Mouse (Mus musculus): ENCODE results near the gene Epn1. TPM values are rescaled to one million over a fixed set of nuclear protein-coding genes. Genes with fewer than 3 reads are reported as not detected.

Epn1 gene
- polyA plus RNA-seq, 1 experiment: 135 TPM

DNA sequence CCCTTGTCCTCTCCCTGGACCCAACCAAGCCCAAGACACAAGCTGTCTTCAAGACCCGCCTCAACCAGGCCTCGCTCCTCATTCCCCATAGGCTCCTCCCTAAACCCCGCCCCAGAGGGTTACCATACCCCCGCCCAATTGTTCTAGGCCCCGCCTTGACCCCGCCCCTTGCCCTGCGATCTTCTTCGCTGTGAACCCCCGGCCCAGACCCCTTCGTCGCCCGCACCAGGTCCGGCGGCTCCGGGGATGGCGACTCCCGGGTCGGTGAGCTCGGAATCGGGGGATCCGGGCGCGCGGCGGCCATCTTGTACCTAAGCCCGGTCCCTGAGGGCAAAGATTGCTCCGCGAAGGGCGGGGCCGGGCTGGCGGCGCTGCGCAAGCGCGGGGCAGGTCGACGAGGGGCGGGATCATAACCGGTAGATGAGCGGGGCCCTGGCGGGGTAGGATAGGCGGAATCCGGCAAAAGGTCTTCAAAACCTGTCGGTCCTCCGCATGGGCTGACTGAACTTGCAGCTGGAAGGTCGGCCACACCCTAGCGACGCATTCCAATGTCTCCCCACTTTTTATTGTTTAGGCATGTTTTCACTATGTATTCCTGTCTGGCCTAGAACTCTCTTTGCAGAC lies 41.8 kb upstream of the Epn1 start, which contains the start of gene Zfp784:
Zfp784 (minus strand) TSS at position 338 of the 624 bp plus-strand sequence.
- peak within 1 kb of the TSS; percentile 92 for H3K27ac ChIP-seq (ENCODE audit: control insufficient read depth, insufficient read depth, low read depth, low read length, poor library complexity)
- under 1% methylated on average over 48 of the region's 48 CpGs for WGBS
- H3K4me1 ChIP-seq (ENCODE audit: control insufficient read depth, insufficient read depth, low read length): peaks cover 2% of the 10 kb centered on the region
- TF ChIP-seq CTCF (IDR thresholded peaks at IDR 0.05; ENCODE audit: control insufficient read depth, insufficient read depth, low read length): no peak
- TF ChIP-seq POLR2A (IDR thresholded peaks at IDR 0.05; ENCODE audit: borderline replicate concordance, control insufficient read depth, low read depth, low read length): peak; percentile 41; the same call in 1 of the 2 replicates
- H3K4me3 ChIP-seq (replicated peaks; ENCODE audit: control insufficient read depth, low read depth, low read length): peak within 1 kb of the TSS; percentile 91

GRCm38 (mm10) chr7:5038940-5039339 lies 41.1 kb upstream of the Epn1 start:
- Histone ChIP-seq H3K4me1 (ENCODE audit: control insufficient read depth, insufficient read depth, low read length) (peaks cover 2% of the 10 kb centered on the region), H3K4me3 (replicated peaks; ENCODE audit: control insufficient read depth, low read depth, low read length) (peak overlapping the region; percentile 91), H3K27ac (ENCODE audit: control insufficient read depth, insufficient read depth, low read depth, low read length, poor library complexity) (no peak overlapping the region)
- 23% methylated on average over 5 of the region's 5 CpGs for WGBS
- TF ChIP-seq POLR2A (IDR thresholded peaks at IDR 0.05; ENCODE audit: borderline replicate concordance, control insufficient read depth, low read depth, low read length): no peak

GRCm38 (mm10) chr7:5044981-5045380 lies 35.1 kb upstream of the Epn1 start:
- H3K4me1 ChIP-seq (ENCODE audit: control insufficient read depth, insufficient read depth, low read length): no peaks in the 10 kb centered on the region; the same call in 1 of the 2 replicates
- H3K4me3 ChIP-seq (replicated peaks; ENCODE audit: control insufficient read depth, low read depth, low read length): no peak overlapping the region
- 49% methylated on average over 2 of the region's 2 CpGs for WGBS
- no peak for TF ChIP-seq POLR2A (IDR thresholded peaks at IDR 0.05; ENCODE audit: borderline replicate concordance, control insufficient read depth, low read depth, low read length)
- no peak for TF ChIP-seq CTCF (IDR thresholded peaks at IDR 0.05; ENCODE audit: control insufficient read depth, insufficient read depth, low read length)
- H3K27ac ChIP-seq (ENCODE audit: control insufficient read depth, insufficient read depth, low read depth, low read length, poor library complexity): no peak overlapping the region

- no peak overlapping the region for H3K27ac ChIP-seq (ENCODE audit: control insufficient read depth, insufficient read depth, low read depth, low read length, poor library complexity)
- WGBS: 64% methylated on average over 2 of the region's 2 CpGs
- H3K4me3 ChIP-seq (replicated peaks; ENCODE audit: control insufficient read depth, low read depth, low read length): no peak overlapping the region
- H3K4me1 ChIP-seq (ENCODE audit: control insufficient read depth, insufficient read depth, low read length): no peaks in the 10 kb centered on the region
- no peak for TF ChIP-seq CTCF (IDR thresholded peaks at IDR 0.05; ENCODE audit: control insufficient read depth, insufficient read depth, low read length)
- TF ChIP-seq POLR2A (IDR thresholded peaks at IDR 0.05; ENCODE audit: borderline replicate concordance, control insufficient read depth, low read depth, low read length): no peak
These were observed 33.9 kb upstream of the Epn1 start for GRCm38 (mm10) chr7:5046112-5046511.

DNA sequence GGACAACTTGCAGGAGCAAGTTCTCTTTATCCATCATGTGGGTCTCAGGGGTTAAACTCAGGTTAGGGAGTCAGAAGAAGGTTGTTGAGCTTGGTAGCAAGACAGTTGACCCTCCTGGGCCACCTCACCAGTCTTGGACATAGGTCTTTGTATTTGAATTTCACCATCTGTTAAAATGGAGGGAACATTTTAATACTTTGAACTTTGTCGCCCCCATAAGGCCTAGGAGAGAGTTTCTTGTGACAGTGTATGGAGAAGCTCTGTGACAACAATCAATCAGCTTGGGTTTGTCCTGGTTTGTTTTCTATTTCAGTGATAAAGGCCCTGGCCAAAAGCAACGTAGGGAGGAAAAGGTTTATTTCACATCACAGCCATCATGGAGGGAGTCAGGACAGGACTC lies 32.7 kb upstream of the Epn1 start:
- no peaks in the 10 kb centered on the region for H3K4me1 ChIP-seq (ENCODE audit: control insufficient read depth, insufficient read depth, low read length)
- no peak overlapping the region for H3K4me3 ChIP-seq (replicated peaks; ENCODE audit: control insufficient read depth, low read depth, low read length)
- H3K27ac ChIP-seq (ENCODE audit: control insufficient read depth, insufficient read depth, low read depth, low read length, poor library complexity): no peak overlapping the region
- TF ChIP-seq POLR2A (IDR thresholded peaks at IDR 0.05; ENCODE audit: borderline replicate concordance, control insufficient read depth, low read depth, low read length) (no peak), CTCF (IDR thresholded peaks at IDR 0.05; ENCODE audit: control insufficient read depth, insufficient read depth, low read length) (no peak)
- 17% methylated on average over 2 of the region's 2 CpGs for WGBS

GRCm38 (mm10) chr7:5051193-5052192 lies 28.5 kb upstream of the Epn1 start, which contains the start of gene Zfp580:
Gene Zfp580, plus strand, starts transcription at chr7:5051538.
- 2% methylated on average over 64 of the region's 65 CpGs for WGBS
- H3K4me1 ChIP-seq (ENCODE audit: control insufficient read depth, insufficient read depth, low read length): no peaks in the 10 kb centered on the region
- no peak for TF ChIP-seq POLR2A (IDR thresholded peaks at IDR 0.05; ENCODE audit: borderline replicate concordance, control insufficient read depth, low read depth, low read length)
- no peak for TF ChIP-seq CTCF (IDR thresholded peaks at IDR 0.05; ENCODE audit: control insufficient read depth, insufficient read depth, low read length)
- H3K4me3 ChIP-seq (replicated peaks; ENCODE audit: control insufficient read depth, low read depth, low read length): peak within 1 kb of the TSS; percentile 21
- H3K27ac ChIP-seq (ENCODE audit: control insufficient read depth, insufficient read depth, low read depth, low read length, poor library complexity): no peak within 1 kb of the TSS

DNA sequence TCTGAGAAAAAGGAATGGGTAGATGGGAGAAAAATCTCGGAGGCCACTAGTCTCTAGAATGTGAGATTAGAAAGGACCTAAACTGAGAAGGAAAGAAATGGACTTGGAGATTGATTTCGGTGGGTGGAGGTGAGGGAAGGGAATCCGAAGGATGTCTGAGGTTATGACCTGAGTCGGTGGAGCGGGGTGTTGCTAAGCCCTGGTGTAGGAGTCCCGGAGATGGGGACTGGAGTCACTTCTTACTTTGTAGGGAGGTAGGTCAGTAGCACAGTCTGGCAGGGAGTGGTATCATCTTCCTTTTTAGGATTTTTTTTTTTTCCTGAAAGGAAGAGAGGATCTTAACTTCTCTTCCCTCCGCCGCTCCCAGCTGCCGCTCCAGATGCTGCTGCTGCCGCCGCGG lies 27.6 kb upstream of the Epn1 start:
- WGBS: 5% methylated on average over 12 of the region's 12 CpGs
- H3K27ac ChIP-seq (ENCODE audit: control insufficient read depth, insufficient read depth, low read depth, low read length, poor library complexity): no peak overlapping the region
- H3K4me3 ChIP-seq (replicated peaks; ENCODE audit: control insufficient read depth, low read depth, low read length): no peak overlapping the region
- TF ChIP-seq CTCF (IDR thresholded peaks at IDR 0.05; ENCODE audit: control insufficient read depth, insufficient read depth, low read length) (no peak), POLR2A (IDR thresholded peaks at IDR 0.05; ENCODE audit: borderline replicate concordance, control insufficient read depth, low read depth, low read length) (no peak)
- no peaks in the 10 kb centered on the region for H3K4me1 ChIP-seq (ENCODE audit: control insufficient read depth, insufficient read depth, low read length)

- Histone ChIP-seq H3K4me3 (replicated peaks; ENCODE audit: control insufficient read depth, low read depth, low read length) (no peak overlapping the region), H3K4me1 (ENCODE audit: control insufficient read depth, insufficient read depth, low read length) (no peaks in the 10 kb centered on the region), H3K27ac (ENCODE audit: control insufficient read depth, insufficient read depth, low read depth, low read length, poor library complexity) (no peak overlapping the region)
- WGBS: 8% methylated on average over 45 of the region's 45 CpGs
- no peak for TF ChIP-seq CTCF (IDR thresholded peaks at IDR 0.05; ENCODE audit: control insufficient read depth, insufficient read depth, low read length)
- TF ChIP-seq POLR2A (IDR thresholded peaks at IDR 0.05; ENCODE audit: borderline replicate concordance, control insufficient read depth, low read depth, low read length): no peak
These were observed 27.1 kb upstream of the Epn1 start for GRCm38 (mm10) chr7:5052931-5053343.
